Mouse (Mus musculus) myocyte (in vitro differentiated cells): ENCODE measurements around the gene Tubgcp3. TPM values are rescaled to one million over a fixed set of nuclear protein-coding genes. Genes with fewer than 3 reads are reported as not detected.

Experiments used
- H3K27me3 ChIP-seq: one replicate; pipeline ENCODE4 v1.6.1; 2011; ENCODE audit not compliant: control insufficient read depth, insufficient read depth, insufficient read length
- H3K36me3 ChIP-seq: one replicate; pipeline ENCODE4 v1.6.1; 2011; ENCODE audit not compliant: control insufficient read depth, insufficient read depth
- H3K4me2 ChIP-seq: one replicate; pipeline ENCODE4 v1.6.1; 2011; ENCODE audit warnings: low read depth, control low read depth
- H3K4me3 ChIP-seq: one replicate; pipeline ENCODE4 v1.5.1; 2011; ENCODE audit warnings: mild to moderate bottlenecking, control low read depth, moderate library complexity
- H3K79me2 ChIP-seq: one replicate; pipeline ENCODE4 v1.6.1; 2011; ENCODE audit not compliant: control insufficient read depth, insufficient read depth
- H3ac ChIP-seq: one replicate; pipeline ENCODE4 v1.6.1; 2011; ENCODE audit not compliant: control insufficient read depth, insufficient read length
- CEBPB ChIP-seq: IDR thresholded peaks from 2 replicates; pipeline ENCODE4 v1.6.1; 2011; ENCODE audit warnings: mild to moderate bottlenecking, moderate library complexity; ENCODE audit not compliant: poor library complexity, insufficient read depth, severe bottlenecking
- E2F4 ChIP-seq: IDR thresholded peaks from one replicate; pipeline ENCODE4 v1.6.1; 2011; ENCODE audit warnings: mild to moderate bottlenecking, control low read depth, moderate library complexity; ENCODE audit not compliant: insufficient read depth
- MAX ChIP-seq: IDR thresholded peaks from one replicate; pipeline ENCODE4 v1.6.1; 2011; ENCODE audit warnings: low read depth, mild to moderate bottlenecking, control low read depth
- MYOD1 ChIP-seq, 3 experiments: IDR thresholded peaks; one replicate each; pipeline ENCODE4 v1.6.1; 2011; ENCODE audit warnings: control low read depth in 2 of 3, low read depth in 2 of 3, mild to moderate bottlenecking in 2 of 3, moderate library complexity in 1 of 3; ENCODE audit not compliant: insufficient read length in 2 of 3, control insufficient read depth in 1 of 3
- MYOG ChIP-seq, 3 experiments: IDR thresholded peaks; one replicate each; pipeline ENCODE4 v1.6.1; 2011; ENCODE audit warnings: control low read depth in 2 of 3, low read depth in 2 of 3, mild to moderate bottlenecking in 2 of 3; ENCODE audit not compliant: insufficient read length in 2 of 3, control insufficient read depth in 1 of 3, insufficient read depth in 1 of 3
- POLR2A ChIP-seq: IDR thresholded peaks from one replicate; pipeline ENCODE4 v1.6.1; 2011; ENCODE audit warnings: low read depth, mild to moderate bottlenecking, control low read depth, moderate library complexity; ENCODE audit not compliant: insufficient read length
- POLR2AphosphoS2 ChIP-seq: IDR thresholded peaks from one replicate; pipeline ENCODE4 v1.6.1; 2011; ENCODE audit warnings: low read depth, control low read depth; ENCODE audit not compliant: insufficient read length
- REST ChIP-seq: IDR thresholded peaks from one replicate; pipeline ENCODE4 v1.6.1; 2011; ENCODE audit warnings: mild to moderate bottlenecking, control low read depth, moderate library complexity; ENCODE audit not compliant: insufficient read depth, insufficient read length
- SRF ChIP-seq: IDR thresholded peaks from one replicate; pipeline ENCODE4 v1.6.1; 2011; ENCODE audit warnings: low read depth; ENCODE audit not compliant: control insufficient read depth, insufficient read length
- TCF12 ChIP-seq: IDR thresholded peaks from one replicate; pipeline ENCODE4 v1.6.1; 2011; ENCODE audit warnings: mild to moderate bottlenecking, control low read depth; ENCODE audit not compliant: poor library complexity, insufficient read depth, severe bottlenecking
- TCF3 ChIP-seq: IDR thresholded peaks from one replicate; pipeline ENCODE4 v1.6.1; 2011; ENCODE audit warnings: low read depth, control low read depth; ENCODE audit not compliant: insufficient read length
- USF1 ChIP-seq: IDR thresholded peaks from one replicate; pipeline ENCODE4 v1.6.1; 2011; ENCODE audit warnings: low read depth, mild to moderate bottlenecking, control low read depth, moderate library complexity
- polyA plus RNA-seq: library from polyadenylated mRNA; unstranded; fragments of >200 nt; fragmentation: generic; extraction: Trizol; gene quantifications from one replicate; pipeline ENCODE4 v1.2.1, GENCODE M21; 2012; ENCODE audit warnings: missing spikeins

Tubgcp3 gene
- polyA plus RNA-seq, 1 experiment, result 14.0 TPM

DNA sequence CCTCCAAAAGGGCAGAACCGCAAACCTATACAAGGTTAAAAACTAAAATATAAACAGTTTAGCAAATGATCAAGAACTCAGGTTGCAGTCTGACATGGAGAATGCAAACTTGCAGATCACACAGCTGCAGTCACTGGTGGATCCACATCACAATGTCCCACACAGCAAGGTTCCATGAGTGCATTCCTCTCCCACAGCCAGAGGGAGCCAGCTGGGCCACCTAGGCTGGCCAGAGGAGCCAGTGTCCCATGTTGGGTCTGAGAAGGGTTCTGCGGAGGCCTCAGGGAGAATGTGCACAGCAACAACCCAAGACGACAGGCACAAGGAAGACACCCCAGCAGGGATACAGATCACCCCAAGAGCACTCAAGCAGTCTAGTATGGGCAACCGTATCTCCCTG, 20.8 kb downstream of the Tubgcp3 start:
- Histone ChIP-seq H3ac (no peak overlapping the region), H3K4me3 (no peak overlapping the region), H3K79me2 (no peaks in the 10 kb centered on the region), H3K4me2 (no peak overlapping the region), H3K36me3 (peaks cover 34% of the 10 kb centered on the region), H3K27me3 (no peaks in the 10 kb centered on the region)
- no peak for TF ChIP-seq POLR2AphosphoS2
- TF ChIP-seq POLR2A, result no peak
- no peak for TF ChIP-seq SRF
- TF ChIP-seq MYOG (IDR thresholded peaks at IDR 0.05; ENCODE audit: control insufficient read depth in 1 of 3, insufficient read depth in 1 of 3, insufficient read length in 2 of 3, low read depth in 2 of 3), result no peak
- TF ChIP-seq TCF12, result no peak
- TF ChIP-seq USF1, result no peak
- TF ChIP-seq CEBPB, result no peak
- no peak for TF ChIP-seq MAX
- TF ChIP-seq MYOD1 (IDR thresholded peaks at IDR 0.05; ENCODE audit: control insufficient read depth in 1 of 3, insufficient read length in 2 of 3, low read depth in 2 of 3), result no peak

DNA sequence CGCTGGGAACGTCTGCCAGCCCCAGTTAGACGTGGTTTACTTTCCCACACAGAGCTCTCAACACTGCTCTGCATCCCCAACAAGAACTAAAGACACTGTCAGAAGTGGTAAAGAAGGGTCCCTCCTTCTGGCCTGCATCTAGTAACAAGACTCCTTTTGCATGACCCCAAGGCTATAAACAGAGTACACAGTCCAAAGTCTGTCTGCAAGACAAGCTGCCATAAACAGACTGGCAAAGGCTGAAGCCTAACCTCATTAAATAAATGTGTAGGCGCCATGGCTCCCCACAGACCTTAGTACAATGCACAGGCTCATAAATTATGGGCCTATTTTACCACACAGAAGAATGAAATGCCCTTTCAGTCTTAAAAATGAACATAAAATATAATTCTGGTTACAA, 21.6 kb downstream of the Tubgcp3 start:
- peaks cover 30% of the 10 kb centered on the region for H3K36me3 ChIP-seq
- no peaks in the 10 kb centered on the region for H3K27me3 ChIP-seq
- H3ac ChIP-seq, result no peak overlapping the region
- H3K4me2 ChIP-seq, result no peak overlapping the region
- TF ChIP-seq REST (no peak), CEBPB (no peak), TCF12 (no peak), TCF3 (no peak), MYOD1 (IDR thresholded peaks at IDR 0.05; ENCODE audit: control insufficient read depth in 1 of 3, insufficient read length in 2 of 3, low read depth in 2 of 3) (no peak)
- H3K4me3 ChIP-seq, result no peak overlapping the region
- no peaks in the 10 kb centered on the region for H3K79me2 ChIP-seq

DNA sequence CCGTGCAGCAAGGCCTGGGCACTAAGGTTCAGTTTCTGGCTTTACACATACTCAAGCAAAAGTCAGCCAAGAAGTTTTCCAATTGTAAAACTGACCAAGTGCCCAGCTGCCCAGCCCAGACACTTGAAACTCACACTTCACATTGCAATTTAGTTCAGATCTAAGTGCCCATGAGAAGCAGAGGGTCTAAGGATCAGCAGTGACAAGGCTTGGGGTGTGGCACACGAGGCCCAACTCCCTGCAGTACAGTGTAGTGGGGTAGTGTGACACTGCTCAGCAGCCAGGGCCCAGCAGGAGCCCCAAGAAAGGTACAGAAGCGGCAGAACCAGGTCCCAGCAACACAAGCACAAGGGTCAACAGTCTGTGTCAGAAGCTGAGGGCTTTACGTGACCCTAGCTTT, 23.1 kb downstream of the Tubgcp3 start:
- Histone ChIP-seq H3K4me3 (no peak overlapping the region), H3K4me2 (no peak overlapping the region), H3ac (no peak overlapping the region), H3K79me2 (no peaks in the 10 kb centered on the region), H3K27me3 (no peaks in the 10 kb centered on the region), H3K36me3 (peaks cover 20% of the 10 kb centered on the region)
- TF ChIP-seq CEBPB, result no peak
- TF ChIP-seq USF1, result no peak
- no peak for TF ChIP-seq POLR2A
- no peak for TF ChIP-seq TCF3

DNA sequence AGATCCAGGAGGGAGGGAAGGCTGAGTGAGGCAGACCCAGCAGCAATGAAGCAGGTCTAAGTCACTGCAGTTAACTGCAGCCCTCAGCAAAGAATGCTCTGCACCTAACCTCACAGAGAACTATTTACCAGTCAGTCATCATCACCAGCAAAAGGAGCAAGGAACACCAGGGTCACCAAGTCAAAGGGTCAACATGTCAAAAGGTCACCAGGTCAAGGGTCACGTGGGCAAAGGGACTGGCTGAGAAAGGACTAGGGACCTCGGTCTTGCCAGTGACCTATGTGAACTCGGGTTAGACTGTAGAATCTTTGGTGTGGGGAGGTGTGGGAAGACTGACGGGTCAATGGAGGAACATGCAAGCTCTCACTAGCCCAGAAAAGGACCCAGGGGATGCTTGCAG, 25.5 kb downstream of the Tubgcp3 start:
- no peaks in the 10 kb centered on the region for H3K79me2 ChIP-seq
- H3ac ChIP-seq, result no peak overlapping the region
- TF ChIP-seq POLR2AphosphoS2 (no peak), TCF12 (no peak), E2F4 (no peak), USF1 (no peak), MAX (no peak), MYOD1 (IDR thresholded peaks at IDR 0.05; ENCODE audit: control insufficient read depth in 1 of 3, insufficient read length in 2 of 3, low read depth in 2 of 3) (no peak), MYOG (IDR thresholded peaks at IDR 0.05; ENCODE audit: control insufficient read depth in 1 of 3, insufficient read depth in 1 of 3, insufficient read length in 2 of 3, low read depth in 2 of 3) (no peak), CEBPB (no peak), TCF3 (no peak), POLR2A (no peak), REST (no peak), SRF (no peak)
- H3K4me3 ChIP-seq, result no peak overlapping the region
- H3K27me3 ChIP-seq, result no peaks in the 10 kb centered on the region
- peaks cover 7% of the 10 kb centered on the region for H3K36me3 ChIP-seq
- H3K4me2 ChIP-seq, result no peak overlapping the region

DNA sequence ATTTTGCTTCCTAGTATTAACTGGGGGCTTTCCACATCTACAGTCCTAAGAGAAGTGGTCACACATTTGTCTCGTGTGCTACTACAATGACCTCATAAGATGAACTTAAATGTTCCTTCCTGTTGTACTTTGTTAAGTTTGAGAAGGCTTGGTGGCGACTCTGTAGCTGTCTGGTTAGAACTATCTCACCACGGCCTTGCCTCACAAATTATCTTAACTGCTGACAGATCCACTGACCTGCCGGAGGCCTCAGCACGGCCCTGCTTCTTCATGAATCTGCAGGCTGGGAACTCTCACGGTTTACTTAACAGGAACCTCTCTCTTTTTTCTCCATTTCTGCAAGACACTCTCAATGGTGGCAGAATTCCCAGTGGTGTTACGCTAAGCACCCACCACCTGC, 27.2 kb downstream of the Tubgcp3 start:
- no peaks in the 10 kb centered on the region for H3K27me3 ChIP-seq
- peaks cover 17% of the 10 kb centered on the region for H3K36me3 ChIP-seq
- H3K4me3 ChIP-seq, result no peak overlapping the region
- TF ChIP-seq POLR2AphosphoS2 (no peak), CEBPB (no peak), TCF12 (no peak), REST (no peak), MAX (no peak), POLR2A (no peak), E2F4 (no peak), SRF (no peak), MYOG (IDR thresholded peaks at IDR 0.05; ENCODE audit: control insufficient read depth in 1 of 3, insufficient read depth in 1 of 3, insufficient read length in 2 of 3, low read depth in 2 of 3) (no peak), TCF3 (no peak), MYOD1 (IDR thresholded peaks at IDR 0.05; ENCODE audit: control insufficient read depth in 1 of 3, insufficient read length in 2 of 3, low read depth in 2 of 3) (no peak), USF1 (no peak)
- no peak overlapping the region for H3ac ChIP-seq
- no peaks in the 10 kb centered on the region for H3K79me2 ChIP-seq
- no peak overlapping the region for H3K4me2 ChIP-seq
